Mouse (Mus musculus) liver, adult 2 months (tissue): Measurements from ENCODE around the gene Hoxa4. TPM values are rescaled to one million over a fixed set of nuclear protein-coding genes. Genes with fewer than 3 reads are reported as not detected.

ENCODE experiments used
- DNase-seq: peaks from one replicate; pipeline ENCODE4 v3.0.0-alpha.2; 2011; ENCODE audit warnings: low read depth, low spot score; ENCODE audit errors: extremely low read depth
- H3K27ac ChIP-seq: fragments of 200-500 bp; replicated peaks from 2 replicates; pipeline ENCODE4 v1.5.1; 2012; ENCODE audit warnings: low read depth, mild to moderate bottlenecking, control low read depth, inconsistent platforms, low read length; ENCODE audit not compliant: insufficient read depth
- H3K27me3 ChIP-seq: fragments of 200-500 bp; 2 replicates; pipeline ENCODE4 v1.6.1; 2012; ENCODE audit warnings: mild to moderate bottlenecking, moderate library complexity, low read length, inconsistent platforms; ENCODE audit not compliant: control insufficient read depth, insufficient read depth
- H3K36me3 ChIP-seq: fragments of 200-500 bp; 2 replicates; pipeline ENCODE4 v1.6.1; 2012; ENCODE audit warnings: low read length, inconsistent platforms; ENCODE audit not compliant: control insufficient read depth, insufficient read depth
- H3K4me1 ChIP-seq: fragments of 200-500 bp; 2 replicates; pipeline ENCODE4 v1.6.1; 2011; ENCODE audit warnings: low read length; ENCODE audit not compliant: control insufficient read depth, insufficient read depth
- H3K4me3 ChIP-seq: fragments of 200-500 bp; 2 replicates; pipeline ENCODE4 v1.5.1; 2011; ENCODE audit warnings: low read depth, mild to moderate bottlenecking, control low read depth, low read length, moderate library complexity; ENCODE audit not compliant: insufficient read depth
- H3K79me2 ChIP-seq: fragments of 200-500 bp; 2 replicates; pipeline ENCODE4 v1.6.1; 2012; ENCODE audit warnings: inconsistent platforms, mild to moderate bottlenecking, low read length, moderate library complexity; ENCODE audit not compliant: control insufficient read depth, insufficient read depth
- H3K9ac ChIP-seq: fragments of 200-500 bp; 2 replicates; pipeline ENCODE4 v1.6.1; 2012; ENCODE audit warnings: low read depth, mild to moderate bottlenecking, control low read depth, inconsistent platforms, low read length
- CTCF ChIP-seq: fragments of 200-500 bp; IDR thresholded peaks from 2 replicates; pipeline ENCODE4 v1.5.1; 2011; ENCODE audit warnings: low read depth, low read length, control low read depth
- POLR2A ChIP-seq: fragments of 200-500 bp; IDR thresholded peaks from 2 replicates; pipeline ENCODE4 v1.6.1; 2011; ENCODE audit warnings: low read length, control low read depth; ENCODE audit not compliant: insufficient read depth; ENCODE audit errors: extremely low read depth
- WGBS: fragments of 180-500 bp; shearing (Covaris S2); methylation state at CpG from one replicate; pipeline ENCODE4 v1.1.7; 2018; 5-methylcytosine and 5-hydroxymethylcytosine counted together
- polyA plus RNA-seq: library from polyadenylated mRNA; depleted of rRNA; stranded (reverse); fragments of >200 nt; gene quantifications from 2 replicates; pipeline ENCODE4 v1.2.3, GENCODE M21; 2012
- total RNA-seq: library from RNA; depleted of rRNA; stranded (reverse); fragments of >200 nt; gene quantifications from 2 replicates; pipeline ENCODE4 v1.2.3, GENCODE M21; 2014

Gene Hoxa4
- total and polyA plus RNA-seq, 2 experiments: 0.23 to 0.28 TPM

GRCm38 (mm10) chr6:52180726-52181125 lies 10.8 kb downstream of the Hoxa4 start:
- Histone ChIP-seq H3K27ac (no peak overlapping the region), H3K4me1 (no peaks in the 10 kb centered on the region), H3K36me3 (no peaks in the 10 kb centered on the region), H3K9ac (no peak overlapping the region), H3K27me3 (peaks cover 19% of the 10 kb centered on the region), H3K4me3 (no peak overlapping the region), H3K79me2 (no peaks in the 10 kb centered on the region)
- no peak for DNase-seq
- TF ChIP-seq POLR2A (no peak), CTCF (no peak)
- 66% methylated on average over 3 of the region's 3 CpGs for WGBS

- Histone ChIP-seq H3K79me2 (no peaks in the 10 kb centered on the region), H3K36me3 (no peaks in the 10 kb centered on the region), H3K9ac (no peak overlapping the region), H3K27ac (no peak overlapping the region), H3K4me3 (no peak overlapping the region), H3K27me3 (peaks cover 17% of the 10 kb centered on the region), H3K4me1 (no peaks in the 10 kb centered on the region)
- no peak for DNase-seq
- 46% methylated on average over 11 of the region's 11 CpGs for WGBS
- TF ChIP-seq CTCF: no peak
- TF ChIP-seq POLR2A: no peak
Measured at GRCm38 (mm10) chr6:52180213-52180710, 11.3 kb downstream of the Hoxa4 start.

GRCm38 (mm10) chr6:52179690-52180089 lies 11.9 kb downstream of the Hoxa4 start:
- no peak for TF ChIP-seq CTCF
- Histone ChIP-seq H3K79me2 (no peaks in the 10 kb centered on the region), H3K27ac (no peak overlapping the region), H3K36me3 (no peaks in the 10 kb centered on the region), H3K4me1 (no peaks in the 10 kb centered on the region), H3K4me3 (no peak overlapping the region), H3K9ac (no peak overlapping the region), H3K27me3 (peaks cover 16% of the 10 kb centered on the region)
- WGBS: 21% methylated on average over 10 of the region's 10 CpGs
- no peak for DNase-seq

DNA sequence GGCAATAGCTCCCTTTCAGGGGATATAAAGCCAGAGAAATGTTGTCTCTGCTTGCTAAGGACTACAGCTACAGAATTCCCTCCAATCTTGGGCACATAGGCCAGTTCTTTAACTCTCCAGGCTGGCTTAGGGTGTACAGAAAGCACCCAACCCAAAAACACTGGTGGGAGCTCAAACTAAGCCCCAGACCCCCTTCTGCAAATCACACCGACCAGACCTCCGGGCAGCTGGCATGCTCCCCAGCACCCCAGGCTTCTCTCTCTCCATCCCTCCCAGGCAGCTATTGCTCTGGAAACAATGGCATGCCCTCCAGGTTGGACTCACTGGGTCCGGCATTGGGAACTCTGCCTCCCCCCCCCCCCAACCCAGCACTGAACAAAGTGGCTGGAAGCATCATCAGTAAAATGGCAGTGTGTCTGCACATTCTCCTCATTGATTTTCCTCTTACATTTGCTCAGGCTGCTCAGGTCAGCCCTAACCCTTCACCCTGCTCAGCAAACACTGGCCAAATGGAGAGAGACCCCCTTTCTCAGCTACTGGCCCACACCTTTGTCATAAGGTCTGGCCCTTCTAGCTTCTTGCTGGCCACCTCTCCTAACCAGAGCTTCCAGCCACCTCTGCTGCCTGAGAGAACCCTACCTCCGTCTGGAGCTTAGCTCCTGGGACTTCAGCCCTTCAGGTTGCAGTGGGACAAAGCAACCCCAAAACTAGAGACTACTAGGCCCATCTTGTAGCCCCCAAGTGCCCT lies 12.5 kb downstream of the Hoxa4 start:
- H3K79me2 ChIP-seq: no peaks in the 10 kb centered on the region
- no peak for TF ChIP-seq POLR2A
- H3K9ac ChIP-seq: no peak overlapping the region
- peaks cover 12% of the 10 kb centered on the region for H3K27me3 ChIP-seq
- no peak overlapping the region for H3K27ac ChIP-seq
- DNase-seq: no peak
- no peaks in the 10 kb centered on the region for H3K4me1 ChIP-seq
- 28% methylated on average over 4 of the region's 4 CpGs for WGBS
- no peak overlapping the region for H3K4me3 ChIP-seq
- no peaks in the 10 kb centered on the region for H3K36me3 ChIP-seq

DNA sequence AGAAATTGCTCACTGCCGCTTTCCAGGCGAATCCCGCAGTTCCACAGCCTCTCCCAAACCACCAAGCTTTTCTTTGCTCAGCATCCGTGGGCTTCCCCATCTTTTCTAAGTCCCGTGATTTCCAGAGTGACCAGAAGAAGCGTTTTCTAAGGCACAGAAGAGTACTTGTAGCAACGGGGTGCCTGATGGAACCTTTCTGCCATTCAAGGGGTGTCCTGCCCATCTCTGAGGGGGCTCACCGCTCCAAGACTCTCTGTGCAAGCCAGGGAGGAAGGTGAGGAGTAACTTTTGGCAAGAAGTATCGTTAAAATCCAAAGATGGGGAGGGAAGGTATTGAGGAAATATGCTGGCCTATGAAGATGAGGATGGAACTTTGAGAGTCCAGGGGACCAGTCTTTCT lies 13.7 kb downstream of the Hoxa4 start:
- H3K27me3 ChIP-seq: peaks cover 8% of the 10 kb centered on the region; the same call in 1 of the 2 replicates
- H3K4me3 ChIP-seq: no peak overlapping the region
- DNase-seq: no peak
- H3K79me2 ChIP-seq: no peaks in the 10 kb centered on the region
- H3K9ac ChIP-seq: no peak overlapping the region
- H3K36me3 ChIP-seq: no peaks in the 10 kb centered on the region
- no peak overlapping the region for H3K27ac ChIP-seq
- WGBS: 20% methylated on average over 9 of the region's 9 CpGs
- H3K4me1 ChIP-seq: no peaks in the 10 kb centered on the region
- TF ChIP-seq POLR2A (no peak), CTCF (no peak)

- TF ChIP-seq POLR2A (no peak), CTCF (no peak)
- Histone ChIP-seq H3K79me2 (no peaks in the 10 kb centered on the region), H3K4me3 (peak within 1 kb of the TSS; percentile 45), H3K9ac (peak within 1 kb of the TSS; percentile 43), H3K27me3 (peaks cover 8% of the 10 kb centered on the region; the same call in 1 of the 2 replicates), H3K4me1 (no peaks in the 10 kb centered on the region), H3K36me3 (no peaks in the 10 kb centered on the region), H3K27ac (peak within 1 kb of the TSS; percentile 53)
- DNase-seq: no peak
- WGBS: 9% methylated on average over 36 of the region's 36 CpGs
Measured at GRCm38 (mm10) chr6:52177061-52177735, 14.4 kb downstream of the Hoxa4 start, which contains the start of gene 5730596B20Rik. Gene 5730596B20Rik, plus strand, starts transcription at chr6:52177498.
